Mouse (Mus musculus) myocyte (in vitro differentiated cells): ENCODE measurements around the gene Foxr1.

Experiments
- CEBPB ChIP-seq: IDR thresholded peaks from 2 replicates; pipeline ENCODE4 v1.6.1; 2011; ENCODE audit warnings: mild to moderate bottlenecking, moderate library complexity; ENCODE audit not compliant: poor library complexity, insufficient read depth, severe bottlenecking
- E2F4 ChIP-seq: IDR thresholded peaks from one replicate; pipeline ENCODE4 v1.6.1; 2011; ENCODE audit warnings: mild to moderate bottlenecking, control low read depth, moderate library complexity; ENCODE audit not compliant: insufficient read depth
- MAX ChIP-seq: IDR thresholded peaks from one replicate; pipeline ENCODE4 v1.6.1; 2011; ENCODE audit warnings: low read depth, mild to moderate bottlenecking, control low read depth
- MYOG ChIP-seq, 3 experiments: IDR thresholded peaks; one replicate each; pipeline ENCODE4 v1.6.1; 2011; ENCODE audit warnings: control low read depth in 2 of 3, low read depth in 2 of 3, mild to moderate bottlenecking in 2 of 3; ENCODE audit not compliant: insufficient read length in 2 of 3, control insufficient read depth in 1 of 3, insufficient read depth in 1 of 3
- POLR2A ChIP-seq: IDR thresholded peaks from one replicate; pipeline ENCODE4 v1.6.1; 2011; ENCODE audit warnings: low read depth, mild to moderate bottlenecking, control low read depth, moderate library complexity; ENCODE audit not compliant: insufficient read length
- POLR2AphosphoS2 ChIP-seq: IDR thresholded peaks from one replicate; pipeline ENCODE4 v1.6.1; 2011; ENCODE audit warnings: low read depth, control low read depth; ENCODE audit not compliant: insufficient read length
- REST ChIP-seq: IDR thresholded peaks from one replicate; pipeline ENCODE4 v1.6.1; 2011; ENCODE audit warnings: mild to moderate bottlenecking, control low read depth, moderate library complexity; ENCODE audit not compliant: insufficient read depth, insufficient read length
- SRF ChIP-seq: IDR thresholded peaks from one replicate; pipeline ENCODE4 v1.6.1; 2011; ENCODE audit warnings: low read depth; ENCODE audit not compliant: control insufficient read depth, insufficient read length
- TCF12 ChIP-seq: IDR thresholded peaks from one replicate; pipeline ENCODE4 v1.6.1; 2011; ENCODE audit warnings: mild to moderate bottlenecking, control low read depth; ENCODE audit not compliant: poor library complexity, insufficient read depth, severe bottlenecking
- TCF3 ChIP-seq: IDR thresholded peaks from one replicate; pipeline ENCODE4 v1.6.1; 2011; ENCODE audit warnings: low read depth, control low read depth; ENCODE audit not compliant: insufficient read length
- USF1 ChIP-seq: IDR thresholded peaks from one replicate; pipeline ENCODE4 v1.6.1; 2011; ENCODE audit warnings: low read depth, mild to moderate bottlenecking, control low read depth, moderate library complexity

GRCm38 (mm10) chr9:44488416-44488815 lies 47.5 kb upstream of the Foxr1 start:
- TF ChIP-seq POLR2A, result no peak
- TF ChIP-seq USF1, result no peak
- no peak for TF ChIP-seq E2F4
- no peak for TF ChIP-seq MYOG (IDR thresholded peaks at IDR 0.05; ENCODE audit: control insufficient read depth in 1 of 3, insufficient read depth in 1 of 3, insufficient read length in 2 of 3, low read depth in 2 of 3)
- no peak for TF ChIP-seq REST
- TF ChIP-seq TCF12, result no peak
- no peak for TF ChIP-seq POLR2AphosphoS2
- no peak for TF ChIP-seq SRF
- TF ChIP-seq MAX, result no peak
- no peak for TF ChIP-seq CEBPB
- TF ChIP-seq TCF3, result no peak
